Mouse (Mus musculus) kidney, postnatal 0 days (tissue): ENCODE data around the gene Cgref1. TPM values are rescaled to one million over a fixed set of nuclear protein-coding genes. Genes with fewer than 3 reads are reported as not detected.

Experiments
- ATAC-seq: fragments of 200-750 bp; cut with Nextera tagmentation; replicated peaks from 2 replicates; pipeline ENCODE4 v1.8.0; 2017; ENCODE audit warnings: low read depth, moderate number of reproducible peaks, moderate TSS enrichment, moderate library complexity; ENCODE audit not compliant: low FRiP score
- DNase-seq: peaks from one replicate; pipeline ENCODE4 v3.0.0-alpha.2; 2016; ENCODE audit warnings: low spot score
- H3K27ac ChIP-seq: fragments of 300-500 bp; sonication (generic); 2 replicates; pipeline ENCODE4 v1.5.1; 2014; ENCODE audit warnings: mild to moderate bottlenecking
- H3K27me3 ChIP-seq: fragments of 300-500 bp; sonication (generic); 2 replicates; pipeline ENCODE4 v1.6.1; 2014; ENCODE audit warnings: low read length, mixed read lengths; ENCODE audit not compliant: insufficient read depth
- H3K36me3 ChIP-seq: fragments of 300-500 bp; sonication (generic); 2 replicates; pipeline ENCODE4 v1.6.1; 2014; ENCODE audit warnings: low read length, mixed read lengths; ENCODE audit not compliant: insufficient read depth
- H3K4me1 ChIP-seq: fragments of 300-500 bp; sonication (generic); replicated peaks from 2 replicates; pipeline ENCODE4 v1.6.1; 2014; ENCODE audit warnings: antibody characterized with exemption, low read length, mixed read lengths; ENCODE audit not compliant: insufficient read depth
- H3K4me2 ChIP-seq: fragments of 300-500 bp; sonication (generic); 2 replicates; pipeline ENCODE4 v1.6.1; 2014; ENCODE audit warnings: mild to moderate bottlenecking, low read length, moderate library complexity, mixed read lengths
- H3K4me3 ChIP-seq: fragments of 300-500 bp; sonication (generic); replicated peaks from 2 replicates; pipeline ENCODE4 v1.5.1; 2014; ENCODE audit warnings: low read depth, low read length
- H3K9ac ChIP-seq: fragments of 300-500 bp; sonication (generic); 2 replicates; pipeline ENCODE4 v1.6.1; 2014; ENCODE audit warnings: low read depth, low read length
- H3K9me3 ChIP-seq: fragments of 300-500 bp; sonication (generic); replicated peaks from 2 replicates; pipeline ENCODE4 v1.6.1; 2016; ENCODE audit warnings: low read length, inconsistent platforms, mixed read lengths
- CTCF ChIP-seq: IDR thresholded peaks from 2 replicates; pipeline ENCODE4 v1.5.1; 2016; ENCODE audit warnings: antibody characterized with exemption, low read depth, mild to moderate bottlenecking, moderate library complexity
- WGBS: fragments of 180-500 bp; shearing (Covaris S2); extraction: QIAGEN DNeasy Blood & Tissue Kit; methylation state at CpG from one replicate; pipeline ENCODE4 v1.1.7; 2014; 5-methylcytosine and 5-hydroxymethylcytosine counted together
- polyA plus RNA-seq: library from polyadenylated mRNA; unstranded; fragments of >200 nt; fragmentation: Nextera tagmentation; extraction: Ambion mirVana; gene quantifications from 2 replicates; pipeline ENCODE4 v1.2.1, GENCODE M21; 2015

The Cgref1 gene
- polyA plus RNA-seq, 1 experiment from 2014 or later, result 47.4 TPM

DNA sequence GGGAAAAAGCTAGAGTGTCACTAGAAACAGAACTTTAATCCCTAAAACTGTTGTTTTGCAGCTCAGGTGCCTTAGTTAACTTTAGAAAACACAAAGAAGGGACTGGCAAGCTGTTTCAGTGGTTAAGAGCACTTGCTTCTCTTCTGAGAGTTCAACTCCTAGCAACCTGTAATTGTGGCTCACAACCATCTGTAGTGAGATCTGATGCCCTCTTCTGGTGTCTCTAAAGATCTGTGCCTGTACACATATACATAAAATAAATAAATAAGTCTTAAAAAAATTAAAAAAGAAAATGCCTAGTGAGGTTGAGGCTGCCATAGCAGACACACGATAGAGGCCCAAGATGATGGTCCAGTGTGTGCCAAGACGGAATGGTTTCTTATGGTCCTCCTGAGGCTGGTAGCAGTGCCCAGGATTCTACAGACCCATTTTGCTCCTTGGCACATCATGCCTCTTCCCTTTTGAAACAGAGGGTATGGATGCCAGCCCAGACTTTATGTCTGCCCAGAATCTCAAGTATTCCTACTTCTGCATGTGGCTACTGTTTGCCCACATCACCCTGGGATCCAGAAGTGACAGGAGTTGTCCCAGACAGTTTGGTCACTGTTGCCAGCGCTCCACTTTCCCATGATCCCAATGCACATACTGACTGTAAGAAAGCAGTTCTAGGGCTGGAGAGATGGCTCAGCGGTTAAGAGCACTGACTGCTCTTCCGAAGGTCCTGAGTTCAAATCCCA, 10.5 kb downstream of the Cgref1 start:
- H3K4me2 ChIP-seq, result no peak overlapping the region
- H3K4me1 ChIP-seq, result no peaks in the 10 kb centered on the region
- no peak overlapping the region for H3K4me3 ChIP-seq
- no peak for DNase-seq
- no peaks in the 10 kb centered on the region for H3K27me3 ChIP-seq
- H3K9me3 ChIP-seq, result no peaks in the 10 kb centered on the region
- ATAC-seq, result no peak
- H3K36me3 ChIP-seq, result no peaks in the 10 kb centered on the region
- no peak overlapping the region for H3K9ac ChIP-seq
- peak; percentile 48 for TF ChIP-seq CTCF
- 87% methylated on average over 5 of the region's 5 CpGs for WGBS
- H3K27ac ChIP-seq, result no peak overlapping the region

DNA sequence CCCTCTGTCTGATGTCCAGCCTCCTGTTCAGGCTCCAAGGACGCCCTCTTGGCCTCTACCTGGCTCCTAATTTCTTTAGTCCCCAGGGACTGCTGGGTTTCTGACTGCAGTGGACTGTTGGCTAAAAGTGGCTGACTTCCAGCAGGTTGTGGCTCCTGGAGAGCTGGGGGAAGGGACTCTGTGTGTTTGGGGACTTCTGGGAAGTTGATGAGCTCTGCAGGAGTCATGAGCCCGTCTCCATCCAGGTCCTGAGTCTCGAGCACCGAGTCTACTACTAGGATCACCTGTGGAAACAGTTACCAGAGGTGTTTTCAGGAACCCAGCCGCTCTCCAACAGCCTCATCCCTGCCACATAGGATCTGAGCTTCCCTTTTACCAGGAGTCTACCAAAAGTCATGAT, 11.7 kb downstream of the Cgref1 start:
- no peaks in the 10 kb centered on the region for H3K9me3 ChIP-seq
- no peak overlapping the region for H3K9ac ChIP-seq
- no peak overlapping the region for H3K4me2 ChIP-seq
- no peak overlapping the region for H3K27ac ChIP-seq
- H3K4me1 ChIP-seq, result no peaks in the 10 kb centered on the region
- H3K27me3 ChIP-seq, result no peaks in the 10 kb centered on the region
- no peaks in the 10 kb centered on the region for H3K36me3 ChIP-seq
- H3K4me3 ChIP-seq, result no peak overlapping the region
- DNase-seq, result no peak
- 75% methylated on average over 5 of the region's 5 CpGs for WGBS
- TF ChIP-seq CTCF, result no peak
- ATAC-seq, result no peak

DNA sequence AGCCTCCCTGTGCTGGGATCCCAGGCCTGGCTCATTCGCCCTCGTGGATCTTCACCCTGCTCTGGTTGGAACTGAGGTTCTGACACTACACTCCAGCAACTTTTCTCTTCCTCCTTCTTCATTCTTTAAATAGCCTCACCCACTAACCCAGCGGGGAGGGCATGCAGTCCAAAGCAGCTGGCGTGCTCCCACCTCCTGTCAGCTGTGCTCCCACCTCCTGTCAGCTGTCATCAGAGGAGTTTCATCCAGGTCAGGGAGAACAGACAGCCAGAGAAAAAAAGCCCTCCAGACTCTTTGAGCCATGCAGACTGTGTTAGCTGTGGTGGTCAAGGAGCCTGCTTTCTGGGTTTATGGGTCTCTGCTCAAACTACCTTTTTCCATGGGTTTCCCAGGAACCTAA, 14.0 kb downstream of the Cgref1 start:
- H3K27me3 ChIP-seq, result no peaks in the 10 kb centered on the region
- 82% methylated on average over 4 of the region's 4 CpGs for WGBS
- no peaks in the 10 kb centered on the region for H3K9me3 ChIP-seq
- no peaks in the 10 kb centered on the region for H3K36me3 ChIP-seq
- no peaks in the 10 kb centered on the region for H3K4me1 ChIP-seq
- ATAC-seq (no peak), DNase-seq (no peak)
- TF ChIP-seq CTCF, result no peak
- no peak overlapping the region for H3K4me3 ChIP-seq
- no peak overlapping the region for H3K4me2 ChIP-seq
- no peak overlapping the region for H3K9ac ChIP-seq
- no peak overlapping the region for H3K27ac ChIP-seq

DNA sequence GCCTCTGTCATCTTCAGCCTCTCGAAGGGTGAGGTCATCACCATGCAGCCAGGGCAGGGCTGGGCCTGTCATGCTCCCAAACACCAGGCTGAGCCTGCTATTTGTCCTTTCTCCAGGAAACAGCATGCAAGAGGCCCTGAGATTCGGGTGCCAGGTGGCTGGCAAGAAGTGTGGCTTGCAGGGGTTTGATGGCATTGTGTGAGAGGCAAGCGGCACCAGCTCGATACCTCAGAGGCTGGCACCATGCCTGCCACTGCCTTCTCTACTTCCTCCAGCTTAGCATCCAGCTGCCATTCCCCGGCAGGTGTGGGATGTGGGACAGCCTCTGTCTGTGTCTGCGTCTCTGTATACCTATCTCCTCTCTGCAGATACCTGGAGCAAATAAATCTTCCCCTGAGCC, 14.5 kb downstream of the Cgref1 start:
- H3K36me3 ChIP-seq, result no peaks in the 10 kb centered on the region
- TF ChIP-seq CTCF, result no peak
- WGBS, result 87% methylated on average over 6 of the region's 6 CpGs

DNA sequence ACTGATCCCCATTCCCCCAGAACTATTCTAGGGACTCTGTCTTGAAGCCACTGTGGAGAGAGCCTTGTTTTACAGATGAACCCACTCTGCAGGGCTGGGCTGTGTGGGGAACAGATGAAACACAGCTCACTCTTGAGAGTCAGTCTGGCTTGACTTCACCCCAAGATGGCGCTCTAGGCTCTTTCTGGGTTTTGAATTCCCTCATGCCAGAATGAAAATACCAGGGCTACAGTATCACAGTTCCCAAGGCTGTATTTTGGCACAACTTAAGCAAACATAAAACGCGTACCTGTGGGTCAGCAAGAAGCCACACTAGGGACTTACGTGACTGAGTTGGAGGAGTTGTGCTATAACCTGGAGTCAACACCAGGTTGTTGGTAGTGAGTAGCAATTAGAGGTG, 15.3 kb downstream of the Cgref1 start:
- DNase-seq (peak; percentile 85), ATAC-seq (no peak)
- WGBS, result 23% methylated on average over 4 of the region's 4 CpGs
- H3K36me3 ChIP-seq, result no peaks in the 10 kb centered on the region
- H3K9ac ChIP-seq, result no peak overlapping the region
- H3K27ac ChIP-seq, result no peak overlapping the region
- peak; percentile 83 for TF ChIP-seq CTCF
- no peak overlapping the region for H3K4me2 ChIP-seq
- no peaks in the 10 kb centered on the region for H3K27me3 ChIP-seq
- H3K9me3 ChIP-seq, result no peaks in the 10 kb centered on the region
- H3K4me3 ChIP-seq, result no peak overlapping the region
- no peaks in the 10 kb centered on the region for H3K4me1 ChIP-seq

More for the DNA sequence above, 14.5 kb downstream of the Cgref1 start:
- Histone ChIP-seq H3K4me3 (no peak overlapping the region), H3K4me2 (no peak overlapping the region), H3K9ac (no peak overlapping the region), H3K9me3 (no peaks in the 10 kb centered on the region), H3K27ac (no peak overlapping the region), H3K27me3 (no peaks in the 10 kb centered on the region), H3K4me1 (no peaks in the 10 kb centered on the region)
- DNase-seq, result no peak
- no peak for ATAC-seq

DNA sequence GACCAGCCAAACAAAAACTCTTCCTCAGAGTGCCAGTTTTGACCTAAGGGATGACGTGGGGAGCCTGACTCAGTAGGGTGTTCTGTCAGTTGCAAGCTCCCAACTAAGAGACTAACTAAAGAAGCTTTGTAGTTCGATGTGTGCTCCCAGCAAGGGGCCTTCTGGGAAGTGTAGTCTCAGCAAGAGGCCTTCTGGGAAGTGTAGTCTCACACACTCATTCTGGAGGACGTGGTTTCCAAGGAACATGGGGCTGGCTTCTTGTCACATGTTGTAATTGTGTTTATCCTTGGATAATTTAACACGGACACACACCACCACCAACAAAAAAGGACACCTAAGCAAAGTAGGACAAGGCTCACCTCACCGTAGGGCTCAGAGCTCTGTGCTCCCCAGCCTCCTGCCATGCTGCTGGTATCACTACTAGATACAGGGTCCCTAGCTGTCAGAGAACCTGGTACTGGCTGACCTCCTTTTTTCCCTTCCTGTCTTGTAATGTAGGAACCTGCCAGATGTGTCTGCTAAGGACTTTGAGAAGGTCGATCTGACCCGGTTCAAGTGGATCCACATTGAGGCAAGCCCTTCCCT, 17.4 kb downstream of the Cgref1 start:
- 43% methylated on average over 7 of the region's 7 CpGs for WGBS
- TF ChIP-seq CTCF, result no peak
- H3K27me3 ChIP-seq, result no peaks in the 10 kb centered on the region
- H3K4me1 ChIP-seq, result no peaks in the 10 kb centered on the region; the same call in 1 of the 2 replicates
- no peaks in the 10 kb centered on the region for H3K36me3 ChIP-seq
- no peaks in the 10 kb centered on the region for H3K9me3 ChIP-seq
- peak overlapping the region; percentile 31; the same call in 1 of the 2 replicates for H3K4me2 ChIP-seq
- H3K4me3 ChIP-seq, result no peak overlapping the region
- no peak overlapping the region for H3K27ac ChIP-seq
- ATAC-seq (peak; percentile 34; the same call in 1 of the 2 replicates), DNase-seq (no peak)
- no peak overlapping the region for H3K9ac ChIP-seq
